Mouse (Mus musculus) bone marrow, adult 2 months (tissue): ENCODE data around the gene C330007P06Rik.

Experiments
- CTCF ChIP-seq: fragments of 200-500 bp; IDR thresholded peaks from 2 replicates; pipeline ENCODE4 v1.5.1; 2011; ENCODE audit warnings: low read length, control low read depth; ENCODE audit not compliant: control insufficient read depth, insufficient read depth
- POLR2A ChIP-seq: fragments of 200-500 bp; IDR thresholded peaks from 2 replicates; pipeline ENCODE4 v1.6.1; 2011; ENCODE audit warnings: low read depth, mild to moderate bottlenecking, control low read depth, low read length, borderline replicate concordance; ENCODE audit not compliant: control insufficient read depth

GRCm38 (mm10) chrX:36803189-36803588 lies 70.7 kb downstream of the C330007P06Rik start:
- no peak for TF ChIP-seq POLR2A
- TF ChIP-seq CTCF = no peak
